Mouse (Mus musculus): ENCODE results near the gene Mdm2.

DNA sequence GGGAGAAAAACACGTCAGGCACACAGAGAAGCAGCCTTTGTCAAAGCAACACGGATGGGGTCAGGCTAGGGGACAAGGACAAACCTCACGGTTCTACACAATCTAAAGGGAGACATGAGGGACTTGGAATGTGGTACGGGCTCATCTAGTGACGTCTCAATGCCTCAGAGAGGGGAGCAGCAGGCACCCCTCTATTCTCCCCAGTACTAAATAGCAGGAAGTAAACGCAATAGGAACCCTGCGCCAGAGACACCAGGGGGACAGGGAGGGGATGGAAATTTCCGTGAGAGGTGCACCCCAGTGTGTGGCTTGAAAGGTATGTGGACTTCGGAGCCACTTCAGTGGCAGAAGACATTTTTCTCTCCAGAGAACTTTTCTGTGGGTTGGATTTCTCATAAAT, 30.4 kb upstream of the Mdm2 start:
- no peak for TF ChIP-seq POLR2A (IDR thresholded peaks at IDR 0.05; ENCODE audit: insufficient read depth, low read depth, low read length)
- TF ChIP-seq CTCF (IDR thresholded peaks at IDR 0.05), result no peak
